Mouse (Mus musculus): ENCODE measurements around the gene Cpeb3.

DNA sequence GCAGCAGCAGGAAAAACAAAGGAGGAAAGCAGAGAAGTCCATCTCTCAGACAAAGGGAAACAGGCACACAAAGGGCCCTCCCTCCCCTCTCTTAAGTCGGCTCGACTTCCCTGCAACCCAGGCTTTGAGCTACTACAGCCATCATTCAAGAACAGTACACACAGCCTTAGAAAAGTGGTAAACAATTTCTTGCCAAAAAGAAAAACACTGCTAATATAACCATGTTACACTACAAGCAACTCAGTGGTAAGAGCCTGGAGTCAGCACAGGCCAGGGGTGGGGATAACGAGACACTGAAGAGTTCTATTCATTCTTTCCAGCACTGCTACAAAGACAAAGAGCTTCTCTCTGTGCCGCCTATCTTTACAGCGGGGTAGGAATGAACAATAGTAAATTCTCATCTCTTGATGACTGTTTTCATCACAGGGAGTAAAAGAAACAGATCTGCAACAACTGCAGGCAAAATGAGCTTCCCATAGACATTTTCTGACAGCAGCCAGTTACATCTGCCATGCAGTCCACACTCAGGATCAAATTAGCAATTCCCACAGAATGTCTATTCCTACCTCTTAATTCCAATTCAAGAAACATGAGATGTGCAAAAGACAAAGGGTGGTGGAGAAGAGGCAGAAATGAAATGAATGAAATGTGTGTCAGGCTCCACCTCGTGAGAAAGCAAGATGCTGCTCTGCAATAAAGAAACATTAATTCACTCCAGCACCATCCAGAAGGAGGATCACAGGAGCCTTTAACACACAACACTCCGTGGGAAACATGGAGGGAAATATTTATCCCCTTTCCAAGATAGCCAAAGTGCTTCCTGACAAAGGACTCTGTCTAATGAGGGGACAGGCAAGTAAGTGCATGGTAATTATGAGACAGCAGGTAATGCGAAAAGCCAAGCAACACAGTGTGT, 118.0 kb downstream of the Cpeb3 start:
- TF ChIP-seq POLR2A (IDR thresholded peaks at IDR 0.05; ENCODE audit: borderline replicate concordance, control insufficient read depth, low read depth, low read length) (no peak), CTCF (IDR thresholded peaks at IDR 0.05; ENCODE audit: control insufficient read depth, insufficient read depth, low read length) (no peak)

All from bone marrow, adult 2 months (tissue).